In genomic region chr9:103845916-103846457, GRCm38 (mm10) we compare ENCODE assay signal across 24 mouse cellular contexts.
"Had no signal": no experiment of that assay in that cellular context is flagged by ENCODE, and none has a peak within 500 bp of the region (broad histone marks: within the 10 kb centered on the region; RNA-seq: fewer than 3 reads in every experiment).

No protein-coding gene starts in this region.

- H3K9me3 ChIP-seq: limb, embryonic 13.5 days; liver, embryonic 13.5 days; midbrain, embryonic 10.5 days; midbrain, embryonic 13.5 days; neural tube, embryonic 13.5 days; stomach, embryonic 15.5 days had no signal

- H3K4me1 ChIP-seq: limb, embryonic 13.5 days; liver, embryonic 13.5 days; megakaryocyte, embryonic 14.5 days; midbrain, embryonic 10.5 days; midbrain, embryonic 13.5 days; neural tube, embryonic 13.5 days; stomach, embryonic 15.5 days had no signal

- H3K4me3 ChIP-seq: limb, embryonic 13.5 days; liver, embryonic 13.5 days; megakaryocyte, embryonic 14.5 days; midbrain, embryonic 10.5 days; midbrain, embryonic 13.5 days; myocyte; neural tube, embryonic 13.5 days; stomach, embryonic 15.5 days had no signal

- H3K27ac ChIP-seq: kidney, postnatal 0 days; limb, embryonic 13.5 days; liver, embryonic 13.5 days; macrophage; midbrain, embryonic 10.5 days; midbrain, embryonic 13.5 days; neural tube, embryonic 13.5 days; stomach, embryonic 15.5 days had no signal

- H3K27me3 ChIP-seq: limb, embryonic 13.5 days; liver, embryonic 13.5 days; megakaryocyte, embryonic 14.5 days; midbrain, embryonic 13.5 days; neural tube, embryonic 13.5 days; stomach, embryonic 15.5 days had no signal

- H3K36me3 ChIP-seq: limb, embryonic 13.5 days; liver, embryonic 13.5 days; midbrain, embryonic 10.5 days; midbrain, embryonic 13.5 days; neural tube, embryonic 13.5 days; stomach, embryonic 15.5 days had no signal

- ATAC-seq: intestine, postnatal 0 days; lung, postnatal 0 days; midbrain, embryonic 13.5 days; midbrain, embryonic 16.5 days had no signal

- DNase-seq: kidney, adult 2 months; kidney, postnatal 25 days; left cerebral cortex, postnatal 4 days; liver; liver, embryonic 13.5 days; lung, embryonic 14.5 days; retina, postnatal 1 day; right cerebral cortex, postnatal 25 days; spleen, adult 18-20 months; thymus, adult 2 months; thymus, postnatal 14 days; thymus, postnatal 4 days had no signal
